Mouse (Mus musculus): ENCODE measurements at regions not wholly inside any gene's neighbourhood (a gene's known extent, or its start where the extent isn't known, plus 50 kb on each side); places are given as distances from the start of the nearest gene placed in this dataset.

- no peak overlapping the region for H3K9ac ChIP-seq (ENCODE audit: low read depth, low read length)
Measured at GRCm38 (mm10) chr10:16640136-16640535, 1082.9 kb upstream of the Cited2 start.

DNA sequence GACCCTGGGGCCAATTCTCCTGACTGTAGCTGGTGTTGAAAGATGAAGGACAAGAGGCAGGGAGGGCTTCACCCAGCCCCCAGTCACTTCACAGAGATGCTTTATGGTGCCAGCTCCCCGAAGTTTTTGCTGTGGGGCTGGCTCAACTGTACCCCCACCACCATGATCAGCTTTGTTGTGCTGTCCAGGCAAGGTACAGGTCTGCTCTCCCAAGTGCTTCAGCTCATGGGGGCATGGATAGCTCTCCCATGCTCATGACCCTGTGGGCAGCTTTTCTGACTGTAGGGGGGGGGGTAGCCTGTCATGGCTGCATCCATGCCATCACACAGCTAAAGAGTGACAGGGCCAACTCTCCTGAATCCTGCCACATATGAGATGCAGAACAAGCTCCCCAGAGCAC lies 1072.9 kb upstream of the Cited2 start:
- intact Hi-C loops (cut with DNase I), result no loop called here

More at GRCm38 (mm10) chr10:16640136-16640535, 1082.9 kb upstream of the Cited2 start:
- TF ChIP-seq POLR2A (IDR thresholded peaks at IDR 0.05; ENCODE audit: insufficient read depth, low read depth, low read length) (no peak), CTCF (IDR thresholded peaks at IDR 0.05) (no peak), EP300 (IDR thresholded peaks at IDR 0.05; ENCODE audit: insufficient read depth, low read depth, low read length) (no peak)
- Histone ChIP-seq H3K4me1 (ENCODE audit: control insufficient read depth, insufficient read depth, low read length) (no peaks in the 10 kb centered on the region), H3K4me3 (no peak overlapping the region), H3K36me3 (ENCODE audit: control insufficient read depth, insufficient read depth, low read length) (no peaks in the 10 kb centered on the region), H3K27me3 (ENCODE audit: control insufficient read depth, insufficient read depth, low read length) (no peaks in the 10 kb centered on the region), H3K79me2 (replicated peaks; ENCODE audit: control insufficient read depth, insufficient read depth, low read length) (no peaks in the 10 kb centered on the region), H3K27ac (no peak overlapping the region)
- intact Hi-C loops (cut with DNase I), result no loop called here
- DNase-seq, result no peak
- WGBS, result 46% methylated on average over 4 of the region's 4 CpGs

DNA sequence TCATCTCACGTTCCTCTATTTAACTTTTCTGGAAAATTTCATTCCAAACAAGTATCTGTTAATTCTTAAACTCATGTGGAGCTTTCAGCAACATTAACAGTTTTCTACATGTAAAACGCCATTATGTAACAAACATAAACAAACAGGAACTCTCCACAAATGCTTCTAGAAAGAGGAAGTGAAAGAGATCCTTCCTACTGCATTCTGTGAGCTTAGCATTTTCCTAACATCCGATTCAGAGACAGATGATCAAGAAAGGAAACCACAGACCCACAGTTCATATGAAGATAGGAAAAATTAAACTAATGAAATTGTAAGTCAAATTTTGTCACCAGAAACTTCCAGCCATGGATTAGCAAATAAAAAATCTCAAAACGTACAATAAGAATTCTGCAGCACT lies 1070.6 kb upstream of the Cited2 start:
- H3K4me1 ChIP-seq (ENCODE audit: control insufficient read depth, insufficient read depth, low read length), result no peaks in the 10 kb centered on the region
- H3K4me3 ChIP-seq, result no peak overlapping the region
- intact Hi-C loops (cut with DNase I), result no loop called here
- H3K27ac ChIP-seq, result no peak overlapping the region
- TF ChIP-seq CTCF (IDR thresholded peaks at IDR 0.05), result no peak
- no peak for TF ChIP-seq EP300 (IDR thresholded peaks at IDR 0.05; ENCODE audit: insufficient read depth, low read depth, low read length)
- TF ChIP-seq POLR2A (IDR thresholded peaks at IDR 0.05; ENCODE audit: insufficient read depth, low read depth, low read length), result no peak
- no peak for DNase-seq
- no peaks in the 10 kb centered on the region for H3K36me3 ChIP-seq (ENCODE audit: control insufficient read depth, insufficient read depth, low read length)
- no peaks in the 10 kb centered on the region for H3K27me3 ChIP-seq (ENCODE audit: control insufficient read depth, insufficient read depth, low read length)
- WGBS, result 64% methylated on average over 4 of the region's 4 CpGs
- H3K79me2 ChIP-seq (replicated peaks; ENCODE audit: control insufficient read depth, insufficient read depth, low read length), result no peaks in the 10 kb centered on the region
- H3K9ac ChIP-seq (ENCODE audit: low read depth, low read length), result no peak overlapping the region

More for the DNA sequence above, 1072.9 kb upstream of the Cited2 start:
- Histone ChIP-seq H3K9ac (ENCODE audit: low read depth, low read length) (no peak overlapping the region), H3K36me3 (ENCODE audit: control insufficient read depth, insufficient read depth, low read length) (no peaks in the 10 kb centered on the region), H3K27me3 (ENCODE audit: control insufficient read depth, insufficient read depth, low read length) (no peaks in the 10 kb centered on the region), H3K4me3 (no peak overlapping the region), H3K27ac (no peak overlapping the region), H3K79me2 (replicated peaks; ENCODE audit: control insufficient read depth, insufficient read depth, low read length) (no peaks in the 10 kb centered on the region), H3K4me1 (ENCODE audit: control insufficient read depth, insufficient read depth, low read length) (no peaks in the 10 kb centered on the region)
- DNase-seq, result no peak
- TF ChIP-seq POLR2A (IDR thresholded peaks at IDR 0.05; ENCODE audit: insufficient read depth, low read depth, low read length) (no peak), EP300 (IDR thresholded peaks at IDR 0.05; ENCODE audit: insufficient read depth, low read depth, low read length) (no peak), CTCF (IDR thresholded peaks at IDR 0.05) (no peak)
- WGBS, result 43% methylated on average over 1 of the region's 1 CpGs

GRCm38 (mm10) chr10:16664483-16664882 lies 1058.5 kb upstream of the Cited2 start:
- no peak for DNase-seq
- TF ChIP-seq POLR2A (IDR thresholded peaks at IDR 0.05; ENCODE audit: insufficient read depth, low read depth, low read length), result no peak
- no peak for TF ChIP-seq EP300 (IDR thresholded peaks at IDR 0.05; ENCODE audit: insufficient read depth, low read depth, low read length)
- no peak for TF ChIP-seq CTCF (IDR thresholded peaks at IDR 0.05)
- H3K4me3 ChIP-seq, result no peak overlapping the region
- H3K4me1 ChIP-seq (ENCODE audit: control insufficient read depth, insufficient read depth, low read length), result no peaks in the 10 kb centered on the region
- no peak overlapping the region for H3K27ac ChIP-seq
- H3K9ac ChIP-seq (ENCODE audit: low read depth, low read length), result no peak overlapping the region
- no peaks in the 10 kb centered on the region for H3K27me3 ChIP-seq (ENCODE audit: control insufficient read depth, insufficient read depth, low read length)
- H3K79me2 ChIP-seq (replicated peaks; ENCODE audit: control insufficient read depth, insufficient read depth, low read length), result no peaks in the 10 kb centered on the region
- 42% methylated on average over 1 of the region's 1 CpGs for WGBS
- no peaks in the 10 kb centered on the region for H3K36me3 ChIP-seq (ENCODE audit: control insufficient read depth, insufficient read depth, low read length)
- intact Hi-C loops (cut with DNase I), result no loop called here

DNA sequence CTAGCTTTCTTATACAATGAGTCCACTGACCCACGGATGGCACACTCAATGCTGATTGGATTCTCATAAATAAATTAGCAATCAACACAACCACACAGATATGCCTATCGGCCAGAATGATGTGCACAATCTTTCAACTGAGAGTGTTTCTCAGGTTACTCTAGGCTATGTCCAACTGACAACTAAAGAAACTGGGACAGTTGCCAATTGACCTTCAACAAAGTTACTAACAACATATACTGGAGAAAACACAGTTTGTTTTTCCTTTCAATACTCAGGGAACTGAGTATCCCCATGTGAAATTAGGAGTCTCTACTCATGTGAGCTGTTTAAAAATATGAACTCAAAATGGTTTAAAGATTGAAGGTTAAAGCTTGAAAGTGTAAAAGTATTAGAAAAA lies 1052.7 kb upstream of the Cited2 start:
- 42% methylated on average over 2 of the region's 2 CpGs for WGBS
- H3K79me2 ChIP-seq (replicated peaks; ENCODE audit: control insufficient read depth, insufficient read depth, low read length), result no peaks in the 10 kb centered on the region

DNA sequence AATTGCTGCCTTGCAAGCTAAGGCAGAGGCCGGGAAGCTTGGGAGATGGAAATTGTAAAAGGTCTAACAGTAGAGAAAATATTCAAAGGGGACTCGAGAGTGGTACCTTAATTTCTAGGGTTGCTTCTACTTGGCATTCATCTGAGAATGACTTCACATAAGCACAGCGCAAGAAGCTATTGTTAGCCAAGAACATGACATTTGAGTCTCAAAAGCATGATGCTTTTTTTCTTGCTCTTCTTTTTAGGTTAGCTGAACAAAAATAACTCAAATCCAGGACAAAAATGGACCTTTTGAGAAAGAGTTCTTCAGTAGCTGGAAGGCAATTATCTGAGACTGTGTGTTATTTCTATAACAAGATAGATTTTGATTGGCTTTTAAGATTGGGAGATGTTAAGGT lies 1042.0 kb upstream of the Cited2 start:
- TF ChIP-seq EP300 (IDR thresholded peaks at IDR 0.05; ENCODE audit: insufficient read depth, low read depth, low read length) (no peak), CTCF (IDR thresholded peaks at IDR 0.05) (no peak), POLR2A (IDR thresholded peaks at IDR 0.05; ENCODE audit: insufficient read depth, low read depth, low read length) (no peak)
- no peaks in the 10 kb centered on the region for H3K4me1 ChIP-seq (ENCODE audit: control insufficient read depth, insufficient read depth, low read length)
- H3K27me3 ChIP-seq (ENCODE audit: control insufficient read depth, insufficient read depth, low read length), result no peaks in the 10 kb centered on the region
- H3K27ac ChIP-seq, result no peak overlapping the region
- WGBS, result 72% methylated on average over 3 of the region's 3 CpGs
- H3K9ac ChIP-seq (ENCODE audit: low read depth, low read length), result no peak overlapping the region
- H3K4me3 ChIP-seq, result no peak overlapping the region
- no peaks in the 10 kb centered on the region for H3K79me2 ChIP-seq (replicated peaks; ENCODE audit: control insufficient read depth, insufficient read depth, low read length)
- intact Hi-C loops (cut with DNase I), result no loop called here
- no peaks in the 10 kb centered on the region for H3K36me3 ChIP-seq (ENCODE audit: control insufficient read depth, insufficient read depth, low read length)
- no peak for DNase-seq

More for the DNA sequence above, 1052.7 kb upstream of the Cited2 start:
- Histone ChIP-seq H3K4me3 (no peak overlapping the region), H3K27me3 (ENCODE audit: control insufficient read depth, insufficient read depth, low read length) (no peaks in the 10 kb centered on the region), H3K9ac (ENCODE audit: low read depth, low read length) (no peak overlapping the region), H3K4me1 (ENCODE audit: control insufficient read depth, insufficient read depth, low read length) (no peaks in the 10 kb centered on the region), H3K36me3 (ENCODE audit: control insufficient read depth, insufficient read depth, low read length) (no peaks in the 10 kb centered on the region), H3K27ac (no peak overlapping the region)
- no peak for DNase-seq
- intact Hi-C loops (cut with DNase I), result no loop called here
- TF ChIP-seq POLR2A (IDR thresholded peaks at IDR 0.05; ENCODE audit: insufficient read depth, low read depth, low read length) (no peak), EP300 (IDR thresholded peaks at IDR 0.05; ENCODE audit: insufficient read depth, low read depth, low read length) (no peak), CTCF (IDR thresholded peaks at IDR 0.05) (no peak)

Measured in heart, adult 2 months (tissue).